Mouse (Mus musculus) kidney, postnatal 10 days (tissue): Measurements from ENCODE around the gene Epm2aip1.
A peak's percentile ranks its signal among the peaks of the same experiment; 100 is the strongest.

Experiments
- DNase-seq: peaks from one replicate; pipeline ENCODE4 v3.0.0; 2021; ENCODE audit warnings: mixed read lengths

The Epm2aip1 gene

DNA sequence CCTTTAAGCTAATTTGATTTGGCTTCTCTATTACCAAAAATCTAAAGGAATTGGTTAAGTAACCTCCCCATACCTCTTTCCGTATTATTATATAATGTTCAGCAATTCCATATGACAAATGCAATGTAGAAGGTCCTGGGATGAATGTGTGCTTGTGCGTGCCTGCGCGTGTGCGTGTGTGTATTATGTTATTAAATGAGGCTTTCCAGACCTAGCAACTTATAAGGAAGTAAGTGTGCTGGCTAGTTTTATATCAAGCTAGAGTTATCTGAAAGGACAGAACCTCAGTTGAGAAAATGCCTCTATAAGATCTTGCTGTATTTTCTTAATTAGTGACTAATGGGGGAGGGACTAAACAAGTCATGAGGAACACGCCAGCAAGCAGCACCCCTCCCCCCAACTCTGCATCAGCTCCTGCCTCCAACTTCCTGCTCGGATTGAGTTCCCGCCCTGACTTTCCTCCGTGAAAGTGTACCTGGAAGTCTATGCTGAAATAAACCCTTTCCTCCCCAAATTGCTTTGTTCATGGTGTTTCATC lies 17.6 kb downstream of the Epm2aip1 start:
- peak; percentile 68 for DNase-seq

DNA sequence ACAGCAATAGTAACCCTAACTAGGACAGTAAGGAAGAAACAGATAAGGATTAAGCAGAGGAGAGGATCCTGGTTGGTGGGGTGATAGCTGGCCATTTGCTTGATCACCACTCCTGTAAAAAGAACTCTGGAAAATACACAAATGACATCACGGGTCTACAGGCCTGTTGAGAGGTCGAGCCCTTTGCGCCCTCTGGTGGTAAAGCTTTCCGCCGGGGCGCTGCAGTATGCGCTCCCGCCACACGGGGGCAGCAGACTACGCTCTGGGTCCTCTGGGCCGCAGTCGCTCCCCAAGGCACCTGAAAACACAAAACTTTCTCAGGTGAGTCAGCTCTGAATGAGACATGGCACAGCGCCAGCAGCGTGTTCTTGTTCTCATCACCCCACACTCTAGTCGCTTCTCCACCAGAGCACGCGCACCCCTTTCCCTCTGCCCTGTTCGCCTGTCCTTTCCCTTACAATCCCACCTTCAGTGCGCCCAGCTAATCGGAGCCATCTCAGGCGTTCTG lies 18.2 kb downstream of the Epm2aip1 start:
- DNase-seq, result peak; percentile 90

DNA sequence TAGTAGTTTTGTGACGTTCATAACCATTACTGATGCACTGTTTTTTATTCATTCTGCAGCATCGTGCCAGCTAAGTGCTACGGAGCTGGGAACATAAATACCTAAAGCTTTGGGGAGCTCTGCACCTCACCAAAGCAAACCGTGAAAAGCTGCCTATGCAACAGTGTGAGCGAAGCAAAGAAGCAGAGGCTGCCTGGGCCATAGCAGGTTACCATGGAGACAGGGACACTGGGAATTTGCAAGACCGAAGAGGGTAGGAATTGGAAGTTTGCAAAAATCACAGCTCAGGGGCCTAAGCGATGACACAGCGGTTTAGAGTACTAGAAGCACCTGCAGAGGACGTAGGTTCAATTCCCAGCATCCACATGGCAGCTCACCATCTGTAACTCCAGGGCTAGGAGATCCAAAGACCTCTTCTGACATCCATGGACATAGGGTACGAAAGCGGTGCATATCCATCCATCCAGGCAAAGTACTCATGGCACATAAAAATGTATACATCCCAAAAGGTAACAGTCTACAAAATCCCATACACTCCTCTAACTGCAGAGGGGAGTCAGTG lies 18.9 kb downstream of the Epm2aip1 start:
- DNase-seq, result no peak

DNA sequence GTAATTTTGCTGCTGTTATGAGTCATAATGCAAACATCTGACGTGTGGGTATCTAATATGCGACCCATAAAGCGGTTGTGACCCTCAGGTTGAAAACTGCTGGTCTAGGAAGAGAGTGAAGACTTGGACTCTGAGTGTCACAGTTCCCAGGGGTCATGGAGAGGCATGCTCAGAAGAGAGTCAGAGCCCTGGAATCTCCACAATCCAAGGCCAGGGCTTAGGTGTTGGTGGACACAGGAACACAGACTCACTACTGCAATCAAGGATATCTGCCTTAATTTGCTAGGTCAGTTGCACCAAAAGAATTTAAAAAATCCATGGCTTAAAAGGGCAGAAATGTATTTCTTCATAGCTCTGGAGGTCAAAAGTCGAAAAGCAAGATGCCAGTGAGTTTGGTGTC lies 21.5 kb downstream of the Epm2aip1 start:
- DNase-seq, result no peak

DNA sequence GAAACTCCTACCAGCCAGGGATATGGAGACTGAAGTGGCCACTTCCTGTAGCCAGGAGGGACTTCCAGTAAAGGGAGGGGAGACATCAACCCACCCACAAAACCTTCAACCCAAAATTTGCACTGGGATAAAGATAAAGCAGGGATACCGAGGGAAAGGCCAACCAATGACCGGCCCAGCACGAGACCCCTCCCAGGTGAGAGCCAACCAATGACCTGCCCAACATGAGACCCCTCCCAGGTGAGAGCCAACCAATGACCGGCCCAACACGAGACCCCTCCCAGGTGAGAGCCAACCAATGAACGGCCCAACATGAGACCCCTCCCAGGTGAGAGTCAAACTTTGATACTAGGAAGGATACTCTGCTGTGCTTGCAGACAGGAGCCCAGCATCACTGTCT lies 23.2 kb downstream of the Epm2aip1 start:
- DNase-seq, result no peak

DNA sequence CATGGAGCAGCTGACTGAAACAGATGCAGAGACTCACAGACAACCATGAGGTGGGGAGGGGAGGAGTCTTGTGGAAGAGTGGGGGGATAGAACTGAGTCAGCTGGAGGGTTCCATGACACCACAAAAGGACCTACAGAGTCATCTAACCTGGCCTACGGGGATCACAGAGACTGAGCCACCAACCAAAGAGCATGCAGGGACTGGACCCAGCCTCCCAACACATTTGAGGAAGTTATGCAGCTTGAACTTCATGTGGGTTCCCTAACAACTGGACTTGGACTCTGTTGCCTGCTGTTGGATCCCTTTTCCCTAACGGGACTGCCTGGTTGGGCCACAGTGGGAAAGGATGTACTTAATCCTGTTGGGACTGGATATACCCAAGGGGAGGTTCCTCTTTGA lies 23.6 kb downstream of the Epm2aip1 start:
- no peak for DNase-seq

DNA sequence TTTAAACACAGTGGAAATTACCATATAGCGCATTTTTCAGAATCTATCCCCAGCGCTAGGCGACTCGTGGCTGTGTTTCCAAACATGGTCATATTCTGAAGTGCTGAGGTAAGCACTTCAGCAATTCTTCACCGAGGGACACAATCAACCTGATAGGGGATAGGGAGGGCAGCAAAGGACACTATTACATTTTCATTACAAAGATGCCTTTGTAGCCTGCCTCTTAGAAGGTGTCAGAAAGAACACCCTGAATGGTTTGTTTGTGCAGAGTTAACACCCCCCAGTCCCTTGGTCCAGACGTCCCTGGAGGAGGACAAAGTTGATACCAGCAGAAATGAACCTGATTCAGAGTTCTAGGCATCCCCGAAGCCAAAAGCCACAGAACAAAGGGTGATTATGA lies 24.7 kb downstream of the Epm2aip1 start:
- DNase-seq, result no peak

DNA sequence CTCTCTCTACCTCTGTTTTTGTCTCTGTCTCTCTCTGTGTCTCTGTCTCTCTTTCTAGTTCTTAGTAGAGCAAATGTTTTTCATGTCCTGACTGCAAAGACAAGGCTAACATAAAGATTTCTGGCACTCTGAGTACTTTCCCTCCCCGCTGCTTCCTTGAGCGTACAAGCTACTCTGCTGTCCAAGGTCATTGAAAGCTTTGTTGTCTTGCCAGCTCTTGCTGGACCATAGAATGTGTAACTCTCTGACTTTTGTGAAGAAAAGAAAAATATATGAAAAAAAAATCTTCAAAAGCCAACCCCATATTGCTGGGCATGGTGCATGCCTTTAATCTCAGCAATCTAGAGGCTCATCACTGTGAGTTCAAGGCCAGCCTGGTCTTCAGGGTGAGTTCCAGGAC lies 26.9 kb downstream of the Epm2aip1 start:
- DNase-seq, result no peak

DNA sequence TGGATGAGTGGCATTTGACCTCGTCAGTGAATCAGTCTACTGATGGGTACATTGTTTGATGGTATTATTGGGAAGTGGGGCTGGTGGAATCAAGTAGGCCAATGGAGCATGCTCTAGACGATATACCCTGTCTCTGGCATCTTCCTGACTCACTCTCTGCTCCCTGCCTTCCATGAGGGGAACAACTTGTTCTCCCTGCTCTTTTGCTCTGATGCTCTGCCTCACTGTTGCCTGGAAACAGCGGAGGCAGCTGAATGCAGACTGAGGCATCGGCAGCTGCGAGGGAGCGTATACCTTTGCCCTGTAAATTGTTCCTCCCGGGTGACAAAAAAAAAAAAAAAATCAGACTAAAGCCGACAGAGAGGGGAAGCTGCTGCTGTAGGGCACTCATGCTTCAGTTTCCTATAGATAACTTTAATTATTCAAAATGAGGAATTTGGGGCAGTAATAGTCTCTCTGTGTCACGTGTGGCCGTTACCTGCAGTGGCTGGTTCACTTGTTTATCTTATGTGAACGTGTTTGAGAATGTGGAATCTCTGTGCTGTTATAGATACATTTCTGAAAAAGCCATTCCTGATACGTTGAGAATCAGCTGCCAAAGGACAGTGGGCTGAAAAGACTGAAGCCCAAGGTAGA lies 30.6 kb downstream of the Epm2aip1 start:
- no peak for DNase-seq

DNA sequence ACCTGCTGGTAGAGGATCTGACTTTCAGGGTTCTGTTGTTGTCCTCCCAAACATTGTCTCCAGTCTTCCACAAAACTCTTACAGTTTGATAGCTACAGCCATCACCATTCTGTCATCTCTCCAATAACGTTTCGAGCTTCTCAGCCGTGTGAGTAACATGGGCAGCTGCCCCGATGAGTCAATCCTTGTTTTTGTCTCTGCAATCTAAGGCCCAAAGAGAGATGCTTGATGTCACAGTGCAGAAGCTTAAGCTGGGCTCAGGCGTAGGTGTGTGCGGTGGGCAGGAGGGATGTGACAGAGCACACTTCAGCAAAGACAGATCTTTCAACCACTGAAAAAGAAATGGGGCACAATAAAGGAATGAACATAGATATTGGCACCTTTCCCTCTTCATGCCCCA lies 32.3 kb downstream of the Epm2aip1 start:
- DNase-seq, result no peak

DNA sequence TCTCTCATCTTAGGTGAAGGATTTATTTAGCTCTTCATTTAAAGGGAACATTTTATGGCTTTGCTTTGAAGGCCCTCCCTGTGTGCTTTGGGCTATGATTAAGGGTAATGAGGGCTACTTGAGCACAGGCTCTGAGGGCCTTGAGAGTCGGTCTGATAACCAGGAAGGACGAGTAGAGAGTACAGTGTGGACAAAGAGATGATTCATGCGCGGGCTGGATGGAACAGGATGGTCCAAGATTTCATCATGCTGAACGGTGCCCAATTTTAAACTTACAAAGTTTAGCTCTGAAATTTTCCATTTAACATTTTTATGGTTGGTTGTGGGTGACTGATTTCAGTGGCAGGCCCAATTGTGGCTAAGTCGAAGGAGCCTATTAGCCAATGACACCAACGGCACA lies 34.4 kb downstream of the Epm2aip1 start:
- no peak for DNase-seq

DNA sequence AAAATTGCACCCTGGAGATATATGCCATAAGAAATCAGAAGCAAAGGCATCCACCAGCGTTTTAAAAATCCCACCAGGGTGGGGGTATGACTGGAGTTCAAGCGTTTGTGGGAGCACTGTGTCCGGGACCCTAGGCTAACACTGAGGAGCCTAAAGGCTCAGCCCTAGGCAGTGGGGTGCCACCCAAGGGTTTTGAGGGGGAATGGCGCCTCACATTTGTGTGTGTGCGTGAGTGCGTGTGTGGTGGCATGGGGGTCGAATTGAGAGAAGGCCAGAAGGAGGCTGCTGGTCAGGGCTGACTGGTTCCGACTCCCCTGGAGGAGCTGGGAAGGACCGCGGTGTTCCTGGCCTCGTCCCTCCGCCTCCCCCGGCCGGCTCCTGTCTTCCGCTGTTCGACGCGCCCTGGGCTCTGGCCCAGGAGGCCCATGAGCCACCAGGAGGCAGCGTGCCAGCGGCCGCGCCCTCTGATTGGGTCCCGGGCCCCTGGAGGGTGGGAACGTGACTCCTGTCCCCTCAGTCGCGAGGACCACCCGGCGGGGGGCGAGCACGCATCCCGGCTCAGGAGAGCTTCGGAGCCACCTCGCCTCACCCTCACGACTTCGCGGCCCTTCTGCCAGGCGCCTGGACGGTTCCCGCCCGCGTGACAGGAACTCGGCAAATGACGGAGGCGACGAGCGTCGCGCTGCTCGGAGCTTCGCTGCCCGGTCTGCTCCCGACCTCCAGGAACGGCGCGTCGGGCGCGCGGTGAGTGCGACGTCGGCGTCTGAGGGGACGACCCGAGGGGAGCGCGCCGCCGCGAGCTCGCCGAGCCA lies 39.5 kb downstream of the Epm2aip1 start, which contains the start of gene Trank1:
TSS of gene Trank1 (plus strand) at position 709 of the 812 bp plus-strand sequence.
- peak; percentile 32 for DNase-seq

DNA sequence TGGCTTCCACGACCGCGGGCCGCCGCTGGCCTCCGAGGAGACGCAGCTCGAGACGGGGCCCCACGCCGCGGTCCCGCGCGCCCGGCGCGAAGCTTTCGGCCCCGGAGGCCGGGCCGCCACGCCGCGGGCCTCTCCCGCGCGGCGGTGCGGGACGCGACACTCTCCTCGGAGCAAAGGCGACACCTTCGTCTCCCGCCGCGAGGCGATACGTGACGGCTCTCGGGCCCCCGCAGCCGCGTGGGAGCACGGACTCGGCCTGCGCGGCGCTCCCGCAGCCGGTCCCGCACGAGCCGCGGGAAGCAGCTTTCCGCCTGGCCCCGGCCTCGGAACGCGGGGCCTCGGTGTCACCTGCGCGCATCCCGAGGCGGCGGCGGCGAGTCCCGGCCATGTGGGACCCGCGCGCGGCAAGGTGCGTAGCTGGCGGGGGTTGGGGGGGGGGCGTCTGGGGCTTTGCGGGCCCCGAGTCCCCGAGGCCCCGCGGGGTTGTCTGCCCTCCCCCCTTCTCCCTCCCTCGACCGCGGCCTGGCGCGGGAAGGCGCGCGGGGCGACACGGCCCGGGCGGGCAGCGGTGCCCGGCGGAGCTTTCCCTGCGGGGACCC lies 40.2 kb downstream of the Epm2aip1 start:
- no peak for DNase-seq

DNA sequence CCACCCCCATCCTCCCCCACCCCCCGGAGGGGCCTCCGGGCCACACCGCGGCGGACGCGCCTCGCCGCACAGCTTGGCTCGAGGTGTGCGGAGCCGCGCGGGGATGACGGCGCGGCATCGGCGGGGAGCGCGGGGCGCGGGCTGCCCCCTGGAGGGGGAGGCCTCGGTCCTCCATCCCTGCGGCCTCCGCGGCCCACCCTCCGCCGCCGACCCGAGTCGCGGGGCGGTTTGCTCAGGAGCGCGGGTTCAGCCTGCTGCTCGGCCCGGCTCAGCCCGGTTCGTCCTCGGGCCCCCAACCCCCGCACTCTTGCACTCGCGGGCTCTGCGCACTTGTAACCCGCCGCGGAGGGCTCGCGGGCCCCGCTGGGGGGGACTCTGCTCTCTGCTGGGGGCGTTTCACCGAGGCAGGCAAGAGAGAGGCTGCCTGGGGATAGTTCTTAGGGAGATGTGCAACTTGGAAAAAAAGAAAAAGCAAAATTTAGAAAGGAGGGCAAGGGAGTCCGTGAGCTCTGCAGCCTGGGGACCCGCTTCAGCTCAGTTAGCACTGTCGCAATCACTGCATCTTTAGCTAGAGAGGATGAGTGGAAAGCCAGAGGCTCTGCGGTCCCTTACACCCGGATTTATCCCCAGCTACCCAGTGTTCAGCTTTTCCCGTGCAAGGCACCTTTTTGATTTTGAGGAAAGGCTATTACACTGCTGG lies 40.9 kb downstream of the Epm2aip1 start:
- DNase-seq, result peak; percentile 9

DNA sequence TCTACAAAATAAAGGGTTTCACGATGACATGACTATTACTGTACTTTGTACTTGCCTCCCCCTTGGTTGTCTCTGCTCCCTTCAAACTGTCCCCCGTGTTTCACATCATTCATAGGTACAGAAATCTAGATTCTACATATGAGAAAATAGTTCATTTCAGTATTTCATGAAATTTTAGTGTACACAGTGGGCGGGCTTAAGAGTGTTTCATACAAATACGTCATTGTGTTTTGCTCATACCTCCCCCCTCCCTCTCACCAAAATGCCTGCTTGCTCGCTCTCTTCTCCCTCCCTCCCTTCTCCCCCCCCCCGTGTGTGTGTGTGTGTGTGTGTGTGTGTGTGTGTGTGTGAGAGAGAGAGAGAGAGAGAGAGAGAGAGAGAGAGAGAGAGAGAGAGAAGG lies 41.6 kb downstream of the Epm2aip1 start:
- no peak for DNase-seq

DNA sequence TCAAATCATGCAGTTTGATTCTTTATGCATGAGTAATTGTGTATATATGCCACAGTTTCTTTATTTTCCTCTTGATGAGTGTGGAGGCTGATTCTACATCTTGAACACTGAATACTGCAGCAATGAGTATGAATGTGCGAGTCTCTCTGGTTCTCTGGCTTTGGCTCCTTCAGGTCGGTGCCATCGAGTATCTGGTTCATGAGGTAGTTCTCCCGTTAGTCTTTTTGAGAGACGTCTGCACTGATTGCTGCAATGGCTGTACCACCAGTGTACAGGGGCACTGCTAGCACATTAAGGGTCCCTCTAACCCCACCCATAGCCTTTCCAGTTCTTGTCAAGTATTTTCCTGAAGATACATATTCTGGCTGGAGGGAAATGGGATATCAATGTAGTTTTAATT lies 42.1 kb downstream of the Epm2aip1 start:
- DNase-seq, result no peak

DNA sequence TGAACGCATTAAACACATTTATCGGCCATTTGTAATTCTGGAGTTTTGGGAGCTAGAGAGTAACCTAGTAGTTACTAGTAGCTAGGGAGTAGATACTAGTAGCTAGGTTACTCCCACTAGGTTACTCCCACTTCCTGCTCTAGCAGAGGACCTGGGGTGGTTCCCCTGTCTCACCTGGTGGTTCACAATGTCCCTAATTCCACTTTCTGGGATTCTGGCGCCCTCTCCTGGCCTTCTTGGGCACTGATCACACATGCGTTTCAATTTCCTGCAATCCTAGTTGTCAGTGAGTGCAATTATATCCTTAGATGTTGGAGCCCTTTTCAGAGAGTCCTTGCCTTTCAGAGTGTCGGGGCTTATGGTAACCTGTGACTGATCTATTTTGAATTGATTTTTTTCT lies 42.5 kb downstream of the Epm2aip1 start:
- peak; percentile 73 for DNase-seq

DNA sequence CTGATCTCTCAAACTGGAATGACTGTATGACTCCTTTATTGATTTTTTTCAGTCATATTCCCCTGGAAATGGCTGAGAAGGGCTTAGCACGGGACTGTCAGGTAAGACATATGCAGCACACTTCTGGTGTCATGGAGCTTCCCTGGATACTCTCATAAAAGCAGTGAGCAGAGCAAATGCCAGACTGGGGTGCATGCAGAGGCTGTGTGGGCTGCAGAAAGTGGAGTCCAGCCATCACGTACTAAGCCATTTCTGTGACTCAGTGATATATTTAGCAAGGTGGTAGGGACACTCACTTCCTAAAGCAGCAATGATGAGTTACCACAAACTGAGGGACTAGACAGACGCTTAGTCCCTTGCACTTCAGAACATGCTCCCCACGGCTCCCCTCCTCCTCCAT lies 49.2 kb downstream of the Epm2aip1 start:
- DNase-seq, result no peak

DNA sequence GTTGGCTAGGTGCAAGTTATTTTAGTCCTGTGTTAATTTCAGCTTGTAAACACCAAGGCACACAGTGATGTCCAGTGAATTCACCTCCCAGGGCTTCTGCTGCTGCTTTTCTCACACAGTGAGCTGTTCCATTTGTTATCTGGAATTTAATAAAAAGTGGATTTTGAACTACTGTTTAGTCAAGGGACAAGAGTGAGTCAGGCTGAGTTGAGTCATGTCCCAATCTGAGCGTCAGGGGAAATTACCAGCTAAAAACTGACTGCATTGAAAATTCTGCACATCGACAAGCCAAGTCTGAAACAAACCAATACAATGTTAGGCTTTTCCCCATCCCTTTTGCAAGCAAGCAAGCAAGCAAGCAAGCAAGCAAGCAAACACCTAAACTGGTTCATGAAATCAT lies 53.2 kb downstream of the Epm2aip1 start:
- no peak for DNase-seq
